Mouse (Mus musculus) bone marrow, adult 2 months (tissue): Measurements from ENCODE around the gene Frmpd2.

Source experiments
- CTCF ChIP-seq: fragments of 200-500 bp; IDR thresholded peaks from 2 replicates; pipeline ENCODE4 v1.5.1; 2011; ENCODE audit warnings: low read length, control low read depth; ENCODE audit not compliant: control insufficient read depth, insufficient read depth
- POLR2A ChIP-seq: fragments of 200-500 bp; IDR thresholded peaks from 2 replicates; pipeline ENCODE4 v1.6.1; 2011; ENCODE audit warnings: low read depth, mild to moderate bottlenecking, control low read depth, low read length, borderline replicate concordance; ENCODE audit not compliant: control insufficient read depth

GRCm38 (mm10) chr14:33450331-33450730 is 21.2 kb upstream of the Frmpd2 start:
- no peak for TF ChIP-seq CTCF
- TF ChIP-seq POLR2A: no peak
